Comparison of ENCODE assay signal across 18 mouse cellular contexts in genomic region chr12:59744768-59745167, GRCm38 (mm10).
"Had no signal": no experiment of that assay in that cellular context is flagged by ENCODE, and none has a peak within 500 bp of the region (broad histone marks: within the 10 kb centered on the region; RNA-seq: fewer than 3 reads in every experiment).

No protein-coding gene starts in this region.

- H3K27me3 ChIP-seq: midbrain, embryonic 12.5 days; neural tube, embryonic 13.5 days; neural tube, embryonic 15.5 days had no signal

- H3K4me2 ChIP-seq: lung, embryonic 14.5 days; midbrain, embryonic 12.5 days; neural tube, embryonic 13.5 days; neural tube, embryonic 15.5 days had no signal

- H3K4me1 ChIP-seq: midbrain, embryonic 10.5 days; midbrain, embryonic 12.5 days; neural tube, embryonic 13.5 days; neural tube, embryonic 15.5 days had no signal

- ATAC-seq: midbrain, embryonic 16.5 days had no signal

- H3K36me3 ChIP-seq: midbrain, embryonic 10.5 days; midbrain, embryonic 12.5 days; neural tube, embryonic 13.5 days; neural tube, embryonic 15.5 days had no signal

- DNase-seq: lung, embryonic 14.5 days; lung, postnatal 10 days; lung, postnatal 4 days; midbrain, embryonic 14.5 days; retina, postnatal 1 day; right cerebral cortex, adult 18-20 months; right cerebral cortex, postnatal 25 days; right cerebral cortex, postnatal 4 days; spleen, adult 18-20 months; thymus, adult 18-20 months; thymus, postnatal 14 days; thymus, postnatal 36 days had no signal

- H3K9me3 ChIP-seq: midbrain, embryonic 10.5 days; midbrain, embryonic 12.5 days; neural tube, embryonic 13.5 days; neural tube, embryonic 15.5 days had no signal

- H3K4me3 ChIP-seq: midbrain, embryonic 10.5 days; midbrain, embryonic 12.5 days; myocyte; neural tube, embryonic 13.5 days; neural tube, embryonic 15.5 days had no signal

- H3K27ac ChIP-seq: midbrain, embryonic 10.5 days; midbrain, embryonic 12.5 days; neural tube, embryonic 13.5 days; neural tube, embryonic 15.5 days had no signal

- H3K9ac ChIP-seq: lung, embryonic 14.5 days; midbrain, embryonic 12.5 days; neural tube, embryonic 13.5 days; neural tube, embryonic 15.5 days had no signal
